Mouse (Mus musculus) heart, adult 2 months (tissue): ENCODE data around the gene Bbs7. TPM values are rescaled to one million over a fixed set of nuclear protein-coding genes. Genes with fewer than 3 reads are reported as not detected.

Experiments
- DNase-seq, 2 experiments: peaks; one replicate each; pipeline ENCODE4 v3.0.0; 2021
- H3K27ac ChIP-seq: fragments of 200-600 bp; 2 replicates; pipeline ENCODE4 v1.8.1; 2022
- H3K27me3 ChIP-seq: fragments of 200-500 bp; 2 replicates; pipeline ENCODE4 v1.6.1; 2012; ENCODE audit warnings: mild to moderate bottlenecking, low read length, inconsistent platforms, mixed read lengths; ENCODE audit not compliant: control insufficient read depth, insufficient read depth
- H3K36me3 ChIP-seq: fragments of 200-500 bp; 2 replicates; pipeline ENCODE4 v1.6.1; 2012; ENCODE audit warnings: low read length, inconsistent platforms; ENCODE audit not compliant: control insufficient read depth, insufficient read depth
- H3K4me1 ChIP-seq: fragments of 200-500 bp; 2 replicates; pipeline ENCODE4 v1.6.1; 2011; ENCODE audit warnings: low read length; ENCODE audit not compliant: control insufficient read depth, insufficient read depth
- H3K4me3 ChIP-seq: fragments of 200-600 bp; 2 replicates; pipeline ENCODE4 v1.8.1; 2022
- H3K79me2 ChIP-seq: fragments of 200-500 bp; replicated peaks from 2 replicates; pipeline ENCODE4 v1.6.1; 2012; ENCODE audit warnings: mild to moderate bottlenecking, inconsistent platforms, low read length, moderate library complexity, mixed read lengths; ENCODE audit not compliant: control insufficient read depth, insufficient read depth
- H3K9ac ChIP-seq: fragments of 200-500 bp; 2 replicates; pipeline ENCODE4 v1.6.1; 2012; ENCODE audit warnings: low read depth, mild to moderate bottlenecking, control low read depth, inconsistent platforms, low read length, mixed read lengths
- CTCF ChIP-seq: fragments of 200-600 bp; IDR thresholded peaks from 2 replicates; pipeline ENCODE4 v1.8.1; 2022; ENCODE audit warnings: antibody characterized with exemption, mild to moderate bottlenecking, moderate library complexity
- EP300 ChIP-seq: fragments of 200-500 bp; IDR thresholded peaks from 2 replicates; pipeline ENCODE4 v1.6.1; 2011; ENCODE audit warnings: low read depth, low read length, control low read depth; ENCODE audit not compliant: insufficient read depth
- POLR2A ChIP-seq: fragments of 200-500 bp; IDR thresholded peaks from 2 replicates; pipeline ENCODE4 v1.6.1; 2011; ENCODE audit warnings: mild to moderate bottlenecking, low read depth, low read length, control low read depth; ENCODE audit not compliant: insufficient read depth
- WGBS: fragments of 180-500 bp; shearing (Covaris S2); methylation state at CpG from one replicate; pipeline ENCODE4 v1.1.7; 2018; 5-methylcytosine and 5-hydroxymethylcytosine counted together
- intact Hi-C: fragments of 180-260 bp; cut with DNase I; formaldehyde crosslinking; loops from one replicate; pipeline ENCODE4 v1.15.1; 2025
- polyA plus RNA-seq: library from polyadenylated mRNA; depleted of rRNA; stranded (reverse); fragments of >200 nt; gene quantifications from 2 replicates; pipeline ENCODE4 v1.2.3, GENCODE M21; 2012; rRNA removed
- total RNA-seq, 2 experiments: library from RNA; stranded (reverse); gene quantifications; 2 replicates each; pipeline ENCODE4 v1.2.3; 2021

The Bbs7 gene
- total and polyA plus RNA-seq, 3 experiments: 1.6 to 6.8 (median 4.9) TPM

DNA sequence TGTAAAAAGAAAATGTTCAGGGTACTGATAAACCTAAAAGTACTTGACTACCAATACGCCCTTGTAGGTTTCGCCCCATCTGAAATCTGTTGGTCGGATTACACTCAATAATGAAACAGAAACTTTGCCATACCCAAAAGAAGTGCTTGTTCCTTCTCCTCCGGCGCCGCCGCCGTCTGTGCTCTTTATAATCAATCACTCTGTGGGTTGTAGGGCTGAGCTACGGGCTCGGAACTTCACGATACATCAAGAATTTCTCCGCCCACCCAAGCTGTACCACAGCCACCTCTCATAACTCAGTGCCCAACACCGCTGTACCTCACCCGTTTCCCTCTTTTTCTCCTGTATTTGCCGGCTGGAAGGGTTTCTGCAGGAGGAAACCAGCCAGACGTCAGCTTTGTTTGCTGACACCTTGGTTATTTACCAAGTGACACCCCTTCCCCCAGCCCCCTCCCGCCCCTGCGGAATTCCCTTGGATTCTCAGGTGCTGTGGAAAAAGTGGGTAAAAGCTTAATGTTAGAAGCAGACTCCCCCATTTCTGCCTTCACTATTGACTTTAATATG lies 81.2 kb downstream of the Bbs7 start:
- Histone ChIP-seq H3K79me2 (no peaks in the 10 kb centered on the region), H3K27ac (no peak overlapping the region), H3K9ac (0 out of 2 replicates have a peak overlapping the region, but pooled peaks have one; percentile 7), H3K4me1 (peaks cover 3% of the 10 kb centered on the region), H3K27me3 (no peaks in the 10 kb centered on the region), H3K36me3 (no peaks in the 10 kb centered on the region), H3K4me3 (peak overlapping the region; percentile 31; the same call in 1 of the 2 replicates)
- intact Hi-C loops: no loop called here
- TF ChIP-seq POLR2A (no peak), CTCF (no peak), EP300 (no peak)
- no peak for DNase-seq
- 34% methylated on average over 18 of the region's 18 CpGs for WGBS

DNA sequence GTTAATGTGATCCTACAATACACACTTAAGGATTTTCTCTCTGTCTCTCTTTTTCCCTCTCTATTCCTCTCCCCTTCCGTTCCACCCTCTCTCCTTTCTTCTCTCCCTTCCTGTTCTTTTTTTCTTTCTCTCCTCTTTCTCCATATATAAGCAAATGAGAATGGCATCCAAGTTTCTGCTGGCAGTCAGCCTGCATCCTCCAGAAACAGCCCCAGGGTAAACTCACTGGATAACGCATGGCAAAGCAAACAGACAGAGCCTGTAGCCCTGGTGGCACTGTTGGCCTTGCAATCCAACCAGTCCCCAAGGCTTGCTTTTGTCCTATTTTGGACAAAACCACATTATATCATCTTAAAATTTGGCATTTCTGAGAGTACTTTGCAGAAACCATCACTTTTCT lies 82.0 kb downstream of the Bbs7 start:
- H3K4me3 ChIP-seq: no peak overlapping the region
- no peaks in the 10 kb centered on the region for H3K79me2 ChIP-seq
- TF ChIP-seq POLR2A (no peak), CTCF (no peak), EP300 (no peak)
- no peak for DNase-seq
- WGBS: 58% methylated on average over 2 of the region's 2 CpGs
- H3K27ac ChIP-seq: no peak overlapping the region
- no peaks in the 10 kb centered on the region for H3K36me3 ChIP-seq
- intact Hi-C loops: no loop called here
- no peak overlapping the region for H3K9ac ChIP-seq
- H3K27me3 ChIP-seq: no peaks in the 10 kb centered on the region
- H3K4me1 ChIP-seq: peaks cover 3% of the 10 kb centered on the region

DNA sequence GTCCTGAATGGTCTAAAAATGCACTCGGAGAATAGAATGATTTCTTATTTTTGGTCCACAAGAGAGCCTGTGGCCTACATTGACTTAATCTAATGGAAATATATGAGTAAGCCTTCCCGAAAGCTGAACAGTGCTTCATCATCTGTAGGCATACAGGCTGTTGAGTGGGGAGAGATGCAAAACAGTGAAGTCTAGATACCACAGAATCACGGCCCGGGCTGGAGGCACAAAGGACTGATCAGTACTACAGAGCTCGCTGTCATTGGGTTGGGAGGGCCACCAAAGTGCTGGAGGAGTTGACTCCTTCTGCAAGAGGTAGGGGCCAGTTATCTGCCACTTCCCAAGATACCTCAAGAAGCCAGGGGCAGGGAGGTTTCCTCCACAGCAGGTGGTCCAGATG lies 82.5 kb downstream of the Bbs7 start:
- no peak for TF ChIP-seq POLR2A
- no peak for TF ChIP-seq EP300
- TF ChIP-seq CTCF: no peak
- intact Hi-C loops: no loop called here

DNA sequence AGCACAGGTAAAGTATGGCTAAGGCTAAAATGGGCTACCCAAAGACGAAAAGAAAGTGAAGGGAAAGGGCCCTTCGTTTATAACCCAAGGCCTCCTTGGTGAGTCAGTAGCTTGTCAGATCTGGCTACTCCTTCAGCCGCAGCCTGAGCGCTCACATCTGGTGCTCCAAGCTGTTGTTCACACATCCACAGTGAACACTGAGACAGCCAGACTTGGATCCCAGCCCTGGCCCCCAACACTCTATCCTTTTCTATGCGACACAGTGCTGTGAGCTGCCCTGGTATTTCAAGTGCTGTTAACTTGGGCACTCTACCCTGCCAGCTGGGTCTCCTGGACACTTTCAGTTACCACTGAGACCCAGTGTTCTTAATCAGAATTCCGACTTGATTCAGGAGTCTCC lies 82.9 kb downstream of the Bbs7 start:
- 58% methylated on average over 6 of the region's 6 CpGs for WGBS
- no peaks in the 10 kb centered on the region for H3K79me2 ChIP-seq
- H3K27ac ChIP-seq: no peak overlapping the region
- intact Hi-C loops: no loop called here
- H3K9ac ChIP-seq: no peak overlapping the region
- DNase-seq: peak; percentile 65 to 67
- TF ChIP-seq CTCF (no peak), EP300 (0 out of 2 replicates have a peak, but pooled peaks have one; percentile 15), POLR2A (no peak)
- no peaks in the 10 kb centered on the region for H3K36me3 ChIP-seq
- H3K4me1 ChIP-seq: peaks cover 3% of the 10 kb centered on the region
- no peak overlapping the region for H3K4me3 ChIP-seq
- H3K27me3 ChIP-seq: no peaks in the 10 kb centered on the region

More for the DNA sequence above, 82.5 kb downstream of the Bbs7 start:
- H3K27ac ChIP-seq: no peak overlapping the region
- H3K36me3 ChIP-seq: no peaks in the 10 kb centered on the region
- WGBS: 60% methylated on average over 5 of the region's 5 CpGs
- no peaks in the 10 kb centered on the region for H3K27me3 ChIP-seq
- DNase-seq: no peak
- peaks cover 3% of the 10 kb centered on the region for H3K4me1 ChIP-seq
- no peak overlapping the region for H3K4me3 ChIP-seq
- no peak overlapping the region for H3K9ac ChIP-seq
- no peaks in the 10 kb centered on the region for H3K79me2 ChIP-seq

DNA sequence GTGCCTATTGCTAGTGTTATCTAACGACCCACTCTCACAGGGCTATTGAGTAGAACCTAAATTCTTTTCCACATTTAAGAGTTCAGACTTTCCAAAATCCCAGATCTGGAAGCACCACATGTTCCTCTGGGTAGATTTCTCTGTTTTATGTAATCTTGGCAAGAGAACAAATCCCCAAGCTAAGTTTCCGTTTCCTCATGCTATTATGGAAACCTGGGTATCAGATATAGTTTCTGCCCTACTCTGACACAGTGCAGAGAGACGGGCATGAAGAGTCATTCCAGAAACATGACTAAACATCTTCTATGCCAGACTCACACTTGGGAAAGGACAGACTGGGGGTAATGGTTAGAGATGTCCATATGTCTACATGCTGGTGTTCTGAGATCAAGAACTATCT lies 88.8 kb downstream of the Bbs7 start:
- no peak overlapping the region for H3K27ac ChIP-seq
- H3K27me3 ChIP-seq: peaks cover 3% of the 10 kb centered on the region; the same call in 1 of the 2 replicates
- TF ChIP-seq EP300 (no peak), CTCF (no peak), POLR2A (no peak)
- H3K4me3 ChIP-seq: no peak overlapping the region
- intact Hi-C loops: no loop called here
- no peaks in the 10 kb centered on the region for H3K79me2 ChIP-seq
- H3K36me3 ChIP-seq: no peaks in the 10 kb centered on the region
- H3K4me1 ChIP-seq: 0 out of 2 replicates have a peak, but pooled peaks cover 1% of the 10 kb centered on the region
- no peak for DNase-seq
- no peak overlapping the region for H3K9ac ChIP-seq
- WGBS: 38% methylated on average over 3 of the region's 3 CpGs

Other genes with a start within 250 kb of the Bbs7 start
- gene Anxa5, start 137.6 kb downstream of the Bbs7 start, total RNA-seq: 100 to 1,000 TPM; 119 to 131 TPM
- 202 and 223 TPM in 2 replicates for gene Anxa5, start 137.6 kb downstream of the Bbs7 start, polyA plus RNA-seq
- gene 1810062G17Rik, start 137.5 kb downstream of the Bbs7 start, total RNA-seq: not detected
- 0.70 and 0.96 TPM in 2 replicates for gene 1810062G17Rik, start 137.5 kb downstream of the Bbs7 start, polyA plus RNA-seq
- not detected for gene Gm11549, start 91.7 kb downstream of the Bbs7 start, total RNA-seq
- not detected in 2 replicates for gene Gm11549, start 91.7 kb downstream of the Bbs7 start, polyA plus RNA-seq
- 10 to 100 TPM; 15.6 to 16.4 TPM for gene Exosc9, start 60.9 kb downstream of the Bbs7 start, total RNA-seq
- gene Exosc9, start 60.9 kb downstream of the Bbs7 start, polyA plus RNA-seq: 8.2 and 16.1 TPM in 2 replicates
- gene Ccna2, start 41.3 kb downstream of the Bbs7 start, total RNA-seq: under 1 TPM; 0.63 to 0.66 TPM
- 0.74 and 1.1 TPM in 2 replicates for gene Ccna2, start 41.3 kb downstream of the Bbs7 start, polyA plus RNA-seq
- gene Trpc3, start 76.7 kb upstream of the Bbs7 start, total RNA-seq: 1 to 10 TPM; 5.9 to 7.5 TPM
- gene Trpc3, start 76.7 kb upstream of the Bbs7 start, polyA plus RNA-seq: 5.1 and 9.7 TPM in 2 replicates
- 10 to 100 TPM; 41.9 to 48.8 TPM for gene 4932438A13Rik, start 249.6 kb upstream of the Bbs7 start, total RNA-seq
- gene 4932438A13Rik, start 249.6 kb upstream of the Bbs7 start, polyA plus RNA-seq: 8.5 and 15.4 TPM in 2 replicates